Mouse (Mus musculus) T-cell, adult 2 months (primary cell): Measurements from ENCODE around the gene Gstk1.

ENCODE experiments used
- DNase-seq: peaks from one replicate; pipeline ENCODE4 v3.0.0; 2022; ENCODE audit warnings: low spot score

The Gstk1 gene

GRCm38 (mm10) chr6:42270817-42271216, 25.1 kb downstream of the Gstk1 start:
- DNase-seq: no peak

GRCm38 (mm10) chr6:42276151-42276550, 30.4 kb downstream of the Gstk1 start:
- no peak for DNase-seq

- DNase-seq: no peak
These were observed 37.3 kb downstream of the Gstk1 start for GRCm38 (mm10) chr6:42282865-42283528.

GRCm38 (mm10) chr6:42286448-42286847, 40.7 kb downstream of the Gstk1 start, which contains the start of gene Clcn1:
Gene Clcn1 (plus strand): TSS chr6:42286685.
- no peak for DNase-seq

- no peak for DNase-seq
These were observed 41.8 kb downstream of the Gstk1 start for GRCm38 (mm10) chr6:42287562-42287961.

- no peak for DNase-seq
These were observed 47.6 kb downstream of the Gstk1 start for GRCm38 (mm10) chr6:42293327-42293726.

GRCm38 (mm10) chr6:42295549-42296094, 49.9 kb downstream of the Gstk1 start:
- no peak for DNase-seq

GRCm38 (mm10) chr6:42299362-42299761, 53.6 kb downstream of the Gstk1 start:
- no peak for DNase-seq
